Mouse (Mus musculus) layer of hippocampus, adult 8-10 months (tissue): ENCODE results near the gene Yjefn3. TPM values are rescaled to one million over a fixed set of nuclear protein-coding genes. Genes with fewer than 3 reads are reported as not detected.
A peak's percentile ranks its signal among the peaks of the same experiment; 100 is the strongest.

ENCODE experiments used
- DNase-seq, 2 experiments: peaks; one replicate each; pipeline ENCODE4 v3.0.0; 2022; ENCODE audit warnings: low spot score in 2 of 2
- total RNA-seq, 4 experiments: library from RNA; stranded (reverse); gene quantifications; 2 replicates each; pipeline ENCODE4 v1.2.4; 2022

The Yjefn3 gene
- total RNA-seq, 4 experiments from 2014 or later, result 19.1 to 43.7 (median 32.3) TPM

GRCm38 (mm10) chr8:69881261-69881865 lies 21.1 kb downstream of the Yjefn3 start:
- DNase-seq, result no peak

- no peak for DNase-seq
Measured at GRCm38 (mm10) chr8:69880841-69881240, 21.7 kb downstream of the Yjefn3 start.

- DNase-seq, result no peak
Measured at GRCm38 (mm10) chr8:69879678-69880077, 22.8 kb downstream of the Yjefn3 start.

- no peak for DNase-seq
Measured at GRCm38 (mm10) chr8:69877992-69878391, 24.5 kb downstream of the Yjefn3 start.

- no peak for DNase-seq
Measured at GRCm38 (mm10) chr8:69877396-69877795, 25.1 kb downstream of the Yjefn3 start.

- DNase-seq, result no peak
Measured at GRCm38 (mm10) chr8:69876967-69877366, 25.5 kb downstream of the Yjefn3 start.

GRCm38 (mm10) chr8:69876097-69876496 lies 26.4 kb downstream of the Yjefn3 start:
- DNase-seq, result no peak

GRCm38 (mm10) chr8:69874654-69875053 lies 27.9 kb downstream of the Yjefn3 start:
- no peak for DNase-seq

- peak in 1 of 2 experiments; percentile 78 for DNase-seq
Measured at GRCm38 (mm10) chr8:69874155-69874554, 28.4 kb downstream of the Yjefn3 start.

- DNase-seq, result no peak
Measured at GRCm38 (mm10) chr8:69870907-69871306, 31.6 kb downstream of the Yjefn3 start.

- no peak for DNase-seq
Measured at GRCm38 (mm10) chr8:69870003-69870765, 32.3 kb downstream of the Yjefn3 start.

- no peak for DNase-seq
Measured at GRCm38 (mm10) chr8:69867696-69868326, 34.7 kb downstream of the Yjefn3 start.

GRCm38 (mm10) chr8:69864180-69864579 lies 38.3 kb downstream of the Yjefn3 start:
- no peak for DNase-seq

- no peak for DNase-seq
Measured at GRCm38 (mm10) chr8:69863387-69864020, 39.0 kb downstream of the Yjefn3 start.

GRCm38 (mm10) chr8:69861251-69861650 lies 41.3 kb downstream of the Yjefn3 start:
- DNase-seq, result no peak

GRCm38 (mm10) chr8:69860807-69861206 lies 41.7 kb downstream of the Yjefn3 start:
- DNase-seq, result no peak

GRCm38 (mm10) chr8:69853869-69854268 lies 48.6 kb downstream of the Yjefn3 start:
- no peak for DNase-seq

GRCm38 (mm10) chr8:69850926-69851506 lies 51.5 kb downstream of the Yjefn3 start:
- no peak for DNase-seq

GRCm38 (mm10) chr8:69849899-69850298 lies 52.6 kb downstream of the Yjefn3 start:
- DNase-seq, result no peak

- no peak for DNase-seq
Measured at GRCm38 (mm10) chr8:69848951-69849350, 53.6 kb downstream of the Yjefn3 start.
